Mouse (Mus musculus) heart, embryonic 13.5 days (tissue): ENCODE measurements around the gene Ralgapa1. TPM values are rescaled to one million over a fixed set of nuclear protein-coding genes. Genes with fewer than 3 reads are reported as not detected.
"Not testable (repeated sequence)": the region's sequence is repeated elsewhere in the genome, so short reads cannot be mapped to it uniquely, and the experiment has no call there.

ENCODE experiments used
- ATAC-seq: fragments of 200-750 bp; cut with Nextera tagmentation; 2 replicates; pipeline ENCODE4 v1.8.0; 2017; ENCODE audit warnings: moderate TSS enrichment; ENCODE audit not compliant: insufficient number of reproducible peaks, low FRiP score, low TSS enrichment; ENCODE audit errors: extremely low read depth
- H3K27ac ChIP-seq: fragments of 300-500 bp; sonication (generic); replicated peaks from 2 replicates; pipeline ENCODE4 v1.5.1; 2015; ENCODE audit warnings: moderate library complexity, mild to moderate bottlenecking, inconsistent platforms
- H3K27me3 ChIP-seq: fragments of 300-500 bp; sonication (generic); replicated peaks from 2 replicates; pipeline ENCODE4 v1.6.1; 2015; ENCODE audit warnings: mild to moderate bottlenecking, inconsistent platforms
- H3K36me3 ChIP-seq: fragments of 300-500 bp; sonication (generic); 2 replicates; pipeline ENCODE4 v1.6.1; 2015; ENCODE audit warnings: mild to moderate bottlenecking, inconsistent platforms
- H3K4me1 ChIP-seq: fragments of 300-500 bp; sonication (generic); 2 replicates; pipeline ENCODE4 v1.6.1; 2015; ENCODE audit warnings: inconsistent platforms
- H3K4me2 ChIP-seq: fragments of 300-500 bp; sonication (generic); 2 replicates; pipeline ENCODE4 v1.6.1; 2015; ENCODE audit warnings: inconsistent platforms, mild to moderate bottlenecking, moderate library complexity
- H3K4me3 ChIP-seq: fragments of 300-500 bp; sonication (generic); 2 replicates; pipeline ENCODE4 v1.5.1; 2015; ENCODE audit warnings: moderate library complexity, mild to moderate bottlenecking, inconsistent platforms
- H3K9ac ChIP-seq: fragments of 300-500 bp; sonication (generic); 2 replicates; pipeline ENCODE4 v1.6.1; 2015; ENCODE audit warnings: inconsistent platforms, mild to moderate bottlenecking, moderate library complexity
- H3K9me3 ChIP-seq: fragments of 300-500 bp; sonication (generic); 2 replicates; pipeline ENCODE4 v1.6.1; 2016; ENCODE audit warnings: inconsistent platforms
- WGBS: fragments of 180-500 bp; shearing (Covaris S2); methylation state at CpG from one replicate; pipeline ENCODE4 v1.1.7; 2015; ENCODE audit warnings: mixed read lengths; 5-methylcytosine and 5-hydroxymethylcytosine counted together
- polyA plus RNA-seq: library from polyadenylated mRNA; unstranded; fragments of >200 nt; fragmentation: Nextera tagmentation; extraction: Ambion mirVana; gene quantifications from 2 replicates; pipeline ENCODE4 v1.2.1, GENCODE M21; 2015

The Ralgapa1 gene
- polyA plus RNA-seq, 1 experiment from 2014 or later: 12.3 TPM

GRCm38 (mm10) chr12:55598887-55599561 lies 221.9 kb downstream of the Ralgapa1 start, which contains the start of gene Insm2:
Gene Insm2 (plus strand): TSS chr12:55599427.
- Histone ChIP-seq H3K9me3 (no peaks in the 10 kb centered on the region), H3K4me2 (peak within 1 kb of the TSS; percentile 83), H3K9ac (no peak within 1 kb of the TSS), H3K27me3 (peaks cover 78% of the 10 kb centered on the region), H3K27ac (no peak within 1 kb of the TSS), H3K36me3 (peaks cover 16% of the 10 kb centered on the region), H3K4me3 (peak within 1 kb of the TSS; percentile 56), H3K4me1 (peaks cover 25% of the 10 kb centered on the region)
- peak; percentile 52 for ATAC-seq
- under 1% methylated on average over 72 of the region's 77 CpGs for WGBS

- ATAC-seq: no peak
- Histone ChIP-seq H3K4me2 (peak overlapping the region; percentile 83), H3K4me1 (peaks cover 25% of the 10 kb centered on the region), H3K27ac (no peak overlapping the region), H3K9me3 (no peaks in the 10 kb centered on the region), H3K27me3 (peaks cover 80% of the 10 kb centered on the region), H3K36me3 (peaks cover 11% of the 10 kb centered on the region), H3K9ac (no peak overlapping the region), H3K4me3 (peak overlapping the region; percentile 56)
- 5% methylated on average over 7 of the region's 7 CpGs for WGBS
Observed at GRCm38 (mm10) chr12:55598537-55598886, 222.5 kb downstream of the Ralgapa1 start.

GRCm38 (mm10) chr12:55586936-55587335 lies 234.0 kb downstream of the Ralgapa1 start:
- H3K36me3 ChIP-seq, H3K27ac ChIP-seq, H3K9ac ChIP-seq, H3K4me3 ChIP-seq, H3K4me1 ChIP-seq, H3K4me2 ChIP-seq, H3K27me3 ChIP-seq, ATAC-seq, H3K9me3 ChIP-seq: not testable (repeated sequence)
- WGBS: 48% methylated on average over 9 of the region's 9 CpGs

- no peak overlapping the region for H3K4me2 ChIP-seq
- no peak overlapping the region for H3K27ac ChIP-seq
- H3K36me3 ChIP-seq: no peaks in the 10 kb centered on the region
- no peak overlapping the region for H3K9ac ChIP-seq
- 6% methylated on average over 6 of the region's 6 CpGs for WGBS
- no peaks in the 10 kb centered on the region for H3K9me3 ChIP-seq
- no peak for ATAC-seq
- H3K4me1 ChIP-seq: no peaks in the 10 kb centered on the region
- H3K27me3 ChIP-seq: no peaks in the 10 kb centered on the region
- no peak overlapping the region for H3K4me3 ChIP-seq
Observed at GRCm38 (mm10) chr12:55573794-55574193, 247.2 kb downstream of the Ralgapa1 start.

GRCm38 (mm10) chr12:55573089-55573488 lies 247.9 kb downstream of the Ralgapa1 start:
- Histone ChIP-seq H3K9ac (no peak overlapping the region), H3K36me3 (no peaks in the 10 kb centered on the region), H3K27ac (no peak overlapping the region), H3K4me3 (no peak overlapping the region), H3K4me1 (no peaks in the 10 kb centered on the region), H3K27me3 (no peaks in the 10 kb centered on the region), H3K9me3 (no peaks in the 10 kb centered on the region), H3K4me2 (no peak overlapping the region)
- no peak for ATAC-seq

- 82% methylated on average over 10 of the region's 10 CpGs for WGBS
Observed at GRCm38 (mm10) chr12:55571661-55572060, 249.3 kb downstream of the Ralgapa1 start.

GRCm38 (mm10) chr12:55571181-55571580 lies 249.8 kb downstream of the Ralgapa1 start:
- no peaks in the 10 kb centered on the region for H3K36me3 ChIP-seq
- no peaks in the 10 kb centered on the region for H3K9me3 ChIP-seq
- H3K27me3 ChIP-seq: no peaks in the 10 kb centered on the region
- no peak overlapping the region for H3K4me2 ChIP-seq
- WGBS: 72% methylated on average over 11 of the region's 11 CpGs
- H3K9ac ChIP-seq: no peak overlapping the region
- no peaks in the 10 kb centered on the region for H3K4me1 ChIP-seq
- H3K27ac ChIP-seq: no peak overlapping the region
- H3K4me3 ChIP-seq: no peak overlapping the region
- ATAC-seq: no peak

More at GRCm38 (mm10) chr12:55571661-55572060, 249.3 kb downstream of the Ralgapa1 start:
- ATAC-seq: no peak
- H3K36me3 ChIP-seq: no peaks in the 10 kb centered on the region
- no peaks in the 10 kb centered on the region for H3K27me3 ChIP-seq
- no peaks in the 10 kb centered on the region for H3K9me3 ChIP-seq
- no peaks in the 10 kb centered on the region for H3K4me1 ChIP-seq
- H3K27ac ChIP-seq: no peak overlapping the region
- H3K4me3 ChIP-seq: no peak overlapping the region
- no peak overlapping the region for H3K9ac ChIP-seq
- H3K4me2 ChIP-seq: no peak overlapping the region

GRCm38 (mm10) chr12:55570646-55571045 lies 250.3 kb downstream of the Ralgapa1 start:
- Histone ChIP-seq H3K4me2 (no peak overlapping the region), H3K9me3 (no peaks in the 10 kb centered on the region), H3K27ac (no peak overlapping the region), H3K4me3 (no peak overlapping the region), H3K9ac (no peak overlapping the region), H3K27me3 (no peaks in the 10 kb centered on the region), H3K36me3 (no peaks in the 10 kb centered on the region), H3K4me1 (no peaks in the 10 kb centered on the region)
- 75% methylated on average over 9 of the region's 9 CpGs for WGBS
- no peak for ATAC-seq

GRCm38 (mm10) chr12:55569676-55570075 lies 251.3 kb downstream of the Ralgapa1 start:
- Histone ChIP-seq H3K27ac (no peak overlapping the region), H3K4me3 (no peak overlapping the region), H3K9me3 (no peaks in the 10 kb centered on the region), H3K36me3 (no peaks in the 10 kb centered on the region), H3K9ac (no peak overlapping the region), H3K4me2 (no peak overlapping the region), H3K4me1 (no peaks in the 10 kb centered on the region), H3K27me3 (no peaks in the 10 kb centered on the region)
- no peak for ATAC-seq
- 27% methylated on average over 6 of the region's 6 CpGs for WGBS

- H3K9me3 ChIP-seq: no peaks in the 10 kb centered on the region
- H3K27me3 ChIP-seq: no peaks in the 10 kb centered on the region
- H3K9ac ChIP-seq: no peak overlapping the region
- H3K4me2 ChIP-seq: no peak overlapping the region
- no peak for ATAC-seq
- 84% methylated on average over 3 of the region's 3 CpGs for WGBS
- H3K27ac ChIP-seq: no peak overlapping the region
- H3K36me3 ChIP-seq: no peaks in the 10 kb centered on the region
- H3K4me3 ChIP-seq: no peak overlapping the region
- no peaks in the 10 kb centered on the region for H3K4me1 ChIP-seq
Observed at GRCm38 (mm10) chr12:55568466-55568865, 252.5 kb downstream of the Ralgapa1 start.

- WGBS: 76% methylated on average over 5 of the region's 5 CpGs
- no peaks in the 10 kb centered on the region for H3K36me3 ChIP-seq
Observed at GRCm38 (mm10) chr12:55566837-55567236, 254.1 kb downstream of the Ralgapa1 start.

GRCm38 (mm10) chr12:55565867-55566266 lies 255.1 kb downstream of the Ralgapa1 start:
- H3K4me3 ChIP-seq: no peak overlapping the region
- ATAC-seq: no peak
- H3K27me3 ChIP-seq: no peaks in the 10 kb centered on the region
- H3K4me2 ChIP-seq: no peak overlapping the region
- H3K9ac ChIP-seq: no peak overlapping the region
- no peaks in the 10 kb centered on the region for H3K9me3 ChIP-seq
- no peaks in the 10 kb centered on the region for H3K36me3 ChIP-seq
- 70% methylated on average over 9 of the region's 9 CpGs for WGBS
- H3K4me1 ChIP-seq: no peaks in the 10 kb centered on the region
- H3K27ac ChIP-seq: no peak overlapping the region

More at GRCm38 (mm10) chr12:55566837-55567236, 254.1 kb downstream of the Ralgapa1 start:
- no peaks in the 10 kb centered on the region for H3K27me3 ChIP-seq
- no peak overlapping the region for H3K27ac ChIP-seq
- no peak overlapping the region for H3K4me3 ChIP-seq
- ATAC-seq: no peak
- no peak overlapping the region for H3K9ac ChIP-seq
- no peak overlapping the region for H3K4me2 ChIP-seq
- H3K9me3 ChIP-seq: no peaks in the 10 kb centered on the region
- no peaks in the 10 kb centered on the region for H3K4me1 ChIP-seq
